Mouse (Mus musculus): ENCODE measurements at regions not wholly inside any gene's neighbourhood (a gene's known extent, or its start where the extent isn't known, plus 50 kb on each side); places are given as distances from the start of the nearest gene placed in this dataset.

- TF ChIP-seq CTCF (IDR thresholded peaks at IDR 0.05; ENCODE audit: low read depth, low read length) (no peak), GATA1 (IDR thresholded peaks at IDR 0.05; ENCODE audit: borderline replicate concordance, low read length) (no peak), TAL1 (conservative IDR thresholded peaks at IDR 0.05; ENCODE audit: low read depth, low read length) (no peak)
Measured at GRCm38 (mm10) chr10:96480453-96481324, 136.1 kb upstream of the Btg1 start.
